Mouse (Mus musculus) adrenal gland, adult 18-20 months (tissue): ENCODE measurements around the gene Pxk. TPM values are rescaled to one million over a fixed set of nuclear protein-coding genes. Genes with fewer than 3 reads are reported as not detected.
"Not testable (repeated sequence)": the region's sequence is repeated elsewhere in the genome, so short reads cannot be mapped to it uniquely, and the experiment has no call there.

ENCODE experiments used
- DNase-seq, 2 experiments: peaks; one replicate each; pipeline ENCODE4 v3.0.0; 2021 to 2022; ENCODE audit warnings: low spot score in 2 of 2
- total RNA-seq, 2 experiments: library from RNA; stranded (reverse); gene quantifications; 1 replicate in 1 of 2; 2 replicates in 1 of 2; pipeline ENCODE4 v1.2.3; 2021

Pxk gene
- total RNA-seq, 2 experiments from 2014 or later, result 73.3 to 86.3 TPM

DNA sequence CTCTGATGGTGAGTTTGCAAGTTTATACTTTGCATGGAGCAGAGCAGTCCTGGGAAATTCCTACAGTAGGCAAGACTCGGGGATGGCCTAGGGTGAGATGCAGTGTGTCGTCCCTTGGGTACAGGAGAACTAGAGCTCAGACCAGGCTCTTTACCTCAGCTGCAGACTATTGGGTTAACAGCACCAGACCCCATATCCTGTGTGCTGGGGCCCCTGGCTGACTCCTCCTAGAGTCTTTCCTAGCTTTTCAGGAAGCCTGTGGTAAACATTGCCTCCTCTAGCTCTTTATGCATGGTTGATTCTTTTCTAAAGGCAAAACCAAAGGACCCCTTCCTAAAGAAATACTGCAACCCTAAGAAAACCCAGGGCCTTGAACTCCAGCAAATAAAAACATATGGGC, 43.1 kb downstream of the Pxk start:
- no peak for DNase-seq

DNA sequence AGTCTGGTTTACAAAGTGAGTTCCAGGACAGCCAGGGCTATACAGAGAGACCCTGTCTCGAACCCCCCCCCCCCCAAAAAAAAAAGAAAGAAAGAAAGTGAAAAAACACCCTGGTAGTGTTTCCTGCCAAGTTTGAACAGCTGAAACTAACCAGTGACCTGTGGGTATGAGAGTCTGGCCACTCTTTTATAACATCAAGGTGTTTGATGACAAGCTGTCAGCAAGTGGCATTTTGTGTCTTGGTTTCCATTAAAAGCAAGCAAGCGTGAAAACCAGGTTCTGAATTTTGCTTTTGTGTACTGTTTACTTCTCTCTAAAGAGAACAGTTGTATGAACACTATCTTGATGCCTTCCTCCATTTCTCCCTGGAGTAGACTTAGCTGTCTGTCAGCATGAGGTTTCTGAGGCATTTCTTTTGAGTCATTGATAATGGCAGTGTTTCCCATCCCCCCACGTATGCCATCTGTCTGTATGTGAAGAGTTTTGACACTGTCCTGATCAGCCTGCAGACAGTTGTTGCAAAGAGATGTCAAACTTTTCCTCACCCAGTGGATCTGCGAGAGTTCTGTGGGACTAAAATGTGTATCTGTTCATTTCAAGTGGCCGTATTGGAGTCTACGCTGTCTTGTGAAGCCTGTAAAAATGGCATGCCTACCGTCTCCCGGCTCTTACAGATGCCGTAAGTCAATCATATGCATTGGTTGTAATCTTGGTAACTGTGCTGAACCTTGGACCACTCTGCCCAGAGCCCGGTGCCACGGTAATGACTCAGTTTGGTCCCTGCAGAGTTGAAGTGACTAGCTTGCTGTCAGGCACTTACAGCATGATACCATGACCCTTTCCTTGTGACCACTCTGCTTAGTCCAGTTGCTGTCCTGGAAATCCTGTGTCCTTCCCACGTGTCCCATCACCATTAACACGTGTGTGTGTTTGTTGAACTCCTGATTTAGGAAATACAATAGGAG, 47.9 kb downstream of the Pxk start:
- DNase-seq, result no peak

- no peak for DNase-seq
Observed at GRCm38 (mm10) chr14:8146611-8147223, 48.7 kb downstream of the Pxk start.

DNA sequence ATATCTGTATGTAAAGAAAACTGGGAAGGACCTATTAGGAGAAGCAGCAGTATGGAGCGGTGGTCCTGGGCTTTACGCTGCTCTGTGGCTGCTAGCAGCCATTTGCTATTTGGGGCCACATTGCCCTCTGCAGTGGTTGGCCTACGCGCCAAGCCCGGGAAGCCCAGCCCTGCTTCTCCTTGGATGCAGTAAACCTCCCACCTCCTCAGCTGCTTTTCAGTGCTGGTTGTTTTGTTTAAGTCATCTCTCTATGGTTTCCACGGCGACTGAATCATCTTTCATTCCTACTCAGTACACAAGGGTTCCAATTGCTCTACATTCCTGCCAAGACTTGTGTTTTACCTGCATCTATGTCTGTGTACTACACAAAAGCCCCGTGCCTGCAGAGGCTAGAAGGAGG, 50.8 kb downstream of the Pxk start:
- no peak for DNase-seq

GRCm38 (mm10) chr14:8151757-8152156, 53.7 kb downstream of the Pxk start:
- DNase-seq, result no peak

- no peak for DNase-seq
Observed at GRCm38 (mm10) chr14:8154072-8154471, 56.1 kb downstream of the Pxk start.

- no peak for DNase-seq
Observed at GRCm38 (mm10) chr14:8156947-8157346, 58.9 kb downstream of the Pxk start.

GRCm38 (mm10) chr14:8158721-8159120, 60.7 kb downstream of the Pxk start:
- no peak for DNase-seq

DNA sequence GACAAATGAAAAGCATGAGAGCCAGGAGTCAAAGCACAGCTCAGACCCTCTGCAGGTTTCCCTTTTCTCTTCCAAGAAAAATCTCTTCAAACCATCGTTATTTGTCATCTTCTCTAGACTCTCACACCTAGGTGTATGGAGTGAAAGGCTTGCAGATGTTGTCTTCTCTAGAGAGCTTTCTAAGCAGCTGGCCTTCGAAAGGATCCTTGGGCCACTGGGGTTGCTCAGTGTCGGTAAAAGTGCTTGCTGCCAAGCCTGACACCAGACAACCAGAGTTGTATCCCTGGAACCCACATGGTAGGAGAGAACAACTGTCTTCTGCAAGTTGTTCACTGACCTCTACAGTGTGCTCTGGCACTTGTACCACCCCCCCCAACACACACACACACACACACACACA, 61.1 kb downstream of the Pxk start:
- no peak for DNase-seq

DNA sequence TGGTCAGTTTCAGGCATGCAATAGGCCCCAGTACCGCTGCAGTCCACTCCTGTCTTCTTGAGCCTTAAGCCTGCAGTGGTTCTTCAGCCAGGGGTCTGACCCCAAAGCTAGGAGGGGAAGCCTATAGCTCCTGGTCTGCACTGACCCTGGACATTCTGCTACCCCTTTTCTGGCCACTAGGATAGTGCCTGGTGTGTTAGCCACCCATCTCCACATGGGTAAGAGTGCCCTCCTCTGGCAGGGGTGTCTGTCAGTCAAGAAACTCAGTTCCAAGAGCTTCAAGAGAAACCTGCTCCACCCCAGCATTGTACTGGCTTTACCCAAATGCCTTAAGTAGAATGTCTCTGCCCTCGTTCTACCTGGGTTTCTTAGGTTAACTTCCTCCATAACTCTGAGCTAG, 63.8 kb downstream of the Pxk start:
- DNase-seq, result no peak

- DNase-seq, result no peak
Observed at GRCm38 (mm10) chr14:8164463-8164862, 66.5 kb downstream of the Pxk start.

DNA sequence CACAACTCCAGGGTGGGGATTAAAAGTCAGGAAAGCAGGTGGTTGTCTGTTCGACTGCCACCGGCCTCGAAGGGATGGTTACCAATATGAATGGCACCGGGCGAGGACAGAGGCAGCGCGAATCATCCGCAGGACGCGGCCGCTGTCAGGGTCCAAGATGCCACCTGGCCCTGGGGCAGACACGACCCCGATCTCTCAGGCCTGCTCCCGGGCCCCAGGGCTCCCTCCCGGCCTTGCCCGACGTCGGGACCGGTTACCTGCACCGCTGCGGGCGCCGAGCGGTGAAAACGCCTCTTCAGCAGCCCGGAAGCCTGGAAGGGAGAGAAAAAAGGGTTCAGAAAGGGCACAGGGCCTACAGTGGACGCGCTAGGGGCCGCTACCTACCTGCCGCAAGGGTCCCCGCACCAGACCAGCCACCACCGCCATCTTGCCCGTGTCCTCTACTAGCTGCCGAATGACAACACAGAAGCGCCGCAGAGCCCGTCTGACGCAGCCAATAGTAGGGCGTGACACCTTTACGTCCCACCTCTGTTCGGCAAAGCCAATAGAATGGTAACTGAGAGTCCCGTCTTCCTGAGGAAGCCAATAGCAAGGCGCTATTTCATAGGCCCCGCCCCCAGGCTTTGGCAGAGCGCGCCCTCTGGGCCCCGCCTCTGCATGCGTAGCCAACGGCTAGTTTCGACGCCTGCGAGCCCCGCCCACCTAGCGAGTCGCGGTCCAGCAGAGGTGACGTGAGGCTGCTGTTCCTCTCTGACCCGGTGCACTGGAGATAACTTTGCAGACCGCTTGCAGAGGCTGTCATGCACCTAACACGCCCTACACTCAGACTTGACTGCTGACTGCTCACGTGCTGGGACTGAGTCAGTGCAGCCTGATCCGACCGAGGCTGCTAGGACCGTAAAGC, 74.7 kb downstream of the Pxk start, which contains the start of gene Pdhb:
Gene Pdhb (minus strand): TSS at position 519 of the 904 bp plus-strand sequence.
- DNase-seq, result peak; percentile 96

GRCm38 (mm10) chr14:8173542-8174250, 75.7 kb downstream of the Pxk start:
- not testable (repeated sequence) for DNase-seq

GRCm38 (mm10) chr14:8174634-8175033, 76.6 kb downstream of the Pxk start:
- no peak for DNase-seq

GRCm38 (mm10) chr14:8176251-8176650, 78.2 kb downstream of the Pxk start:
- DNase-seq, result no peak

- DNase-seq, result no peak
Observed at GRCm38 (mm10) chr14:8180371-8181035, 82.5 kb downstream of the Pxk start.

DNA sequence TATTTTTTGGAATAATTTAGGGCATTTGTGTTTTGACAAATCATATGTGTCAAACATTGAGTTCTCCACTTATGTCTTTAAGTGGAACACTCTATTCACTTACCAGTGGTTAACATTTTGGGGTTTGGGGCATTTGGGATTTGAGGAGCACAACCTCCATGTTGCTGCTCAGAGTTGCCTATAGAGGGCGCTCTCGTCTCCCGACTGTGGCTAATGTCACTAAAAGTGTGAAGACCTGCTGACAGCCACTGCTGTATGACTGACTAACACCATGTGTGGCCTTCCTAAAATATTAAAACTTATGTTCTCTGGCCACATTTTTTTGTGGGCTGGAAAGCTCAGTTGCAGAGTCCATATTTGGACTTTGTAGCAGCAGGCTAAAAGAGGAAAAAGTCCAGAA, 85.3 kb downstream of the Pxk start:
- DNase-seq, result no peak

GRCm38 (mm10) chr14:8186278-8187045, 88.5 kb downstream of the Pxk start:
- DNase-seq, result no peak

DNA sequence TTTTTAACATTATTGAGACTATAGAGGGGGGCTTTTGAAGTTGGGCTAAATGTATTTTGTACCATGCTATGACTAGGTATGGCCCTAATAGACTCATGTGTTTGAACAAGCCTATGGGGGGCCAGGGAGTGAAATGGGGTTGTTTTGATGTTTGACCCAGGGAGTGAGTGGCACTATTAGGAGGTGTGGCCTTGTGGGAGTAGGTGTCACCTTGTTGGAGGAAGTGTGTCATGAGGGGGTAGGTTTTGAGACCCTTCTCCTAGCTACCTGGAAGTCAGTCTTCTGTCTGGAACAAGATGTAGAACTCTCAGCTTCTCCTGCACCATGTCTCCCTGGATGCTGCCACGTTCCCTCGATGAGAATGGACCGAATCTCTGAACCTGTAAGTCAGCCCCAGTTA, 92.5 kb downstream of the Pxk start:
- DNase-seq, result no peak
